ENCODE assay signal across 16 mouse cellular contexts in genomic region chr4:107438741-107439140, GRCm38 (mm10). TPM values are rescaled to one million over a fixed set of nuclear protein-coding genes. Genes with fewer than 3 reads are reported as not detected.
"Had no signal": no experiment of that assay in that cellular context is flagged by ENCODE, and none has a peak within 500 bp of the region (broad histone marks: within the 10 kb centered on the region; RNA-seq: fewer than 3 reads in every experiment).

No protein-coding gene starts in this region.

- DNase-seq: kidney, postnatal 14 days; liver, embryonic 13.5 days; lung, adult 2 months; lung, postnatal 14 days; lung, postnatal 4 days; midbrain, embryonic 14.5 days; right cerebral cortex, adult 18-20 months; right cerebral cortex, postnatal 14 days; right cerebral cortex, postnatal 4 days; thymus, adult 2 months; thymus, postnatal 14 days; thymus, postnatal 4 days had no signal

- H3K4me3 ChIP-seq: intestine, embryonic 15.5 days; liver, embryonic 13.5 days had no signal

- H3K9me3 ChIP-seq: intestine, embryonic 15.5 days; liver, embryonic 13.5 days had no signal

- ATAC-seq: intestine, embryonic 15.5 days had no signal

- H3K4me2 ChIP-seq: intestine, embryonic 15.5 days; liver, embryonic 13.5 days; midbrain, embryonic 11.5 days had no signal

- H3K27ac ChIP-seq: intestine, embryonic 15.5 days; liver, embryonic 13.5 days; stomach, postnatal 0 days had no signal

- H3K9ac ChIP-seq: intestine, embryonic 15.5 days; liver, embryonic 13.5 days had no signal

- H3K36me3 ChIP-seq: intestine, embryonic 15.5 days; liver, embryonic 13.5 days had no signal

RNA-seq across cellular contexts. Expression of gene Glis1, which starts 4.3 kb away (rescaled TPM):
- total RNA-seq: liver, adult 2 months had no signal
